Mouse (Mus musculus) forebrain, embryonic 10.5 days (tissue): ENCODE measurements around the gene C2cd4d. TPM values are rescaled to one million over a fixed set of nuclear protein-coding genes. Genes with fewer than 3 reads are reported as not detected.
A peak's percentile ranks its signal among the peaks of the same experiment; 100 is the strongest.

ENCODE experiments used
- DNase-seq: peaks from one replicate; pipeline ENCODE4 v3.0.0-alpha.2; 2017; ENCODE audit warnings: low spot score; ENCODE audit errors: extremely low spot score
- H3K27ac ChIP-seq: fragments of 300-500 bp; sonication (generic); 2 replicates; pipeline ENCODE4 v1.5.1; 2016; ENCODE audit warnings: mild to moderate bottlenecking
- H3K27me3 ChIP-seq: fragments of 300-500 bp; sonication (generic); 2 replicates; pipeline ENCODE4 v1.6.1; 2016; ENCODE audit warnings: mild to moderate bottlenecking; ENCODE audit not compliant: poor library complexity, severe bottlenecking
- H3K36me3 ChIP-seq: fragments of 300-500 bp; sonication (generic); replicated peaks from 2 replicates; pipeline ENCODE4 v1.6.1; 2016; ENCODE audit warnings: mild to moderate bottlenecking, moderate library complexity
- H3K4me1 ChIP-seq: fragments of 300-500 bp; sonication (generic); 2 replicates; pipeline ENCODE4 v1.6.1; 2016
- H3K4me3 ChIP-seq: fragments of 300-500 bp; sonication (generic); 2 replicates; pipeline ENCODE4 v1.5.1; 2016; ENCODE audit warnings: mild to moderate bottlenecking, moderate library complexity
- H3K9me3 ChIP-seq: fragments of 300-500 bp; sonication (generic); 2 replicates; pipeline ENCODE4 v1.6.1; 2016; ENCODE audit warnings: mild to moderate bottlenecking, moderate library complexity
- WGBS: fragments of 180-500 bp; shearing (Covaris S2); methylation state at CpG from one replicate; pipeline ENCODE4 v1.1.7; 2016; 5-methylcytosine and 5-hydroxymethylcytosine counted together
- polyA plus RNA-seq: library from polyadenylated mRNA; unstranded; fragments of >200 nt; fragmentation: Nextera tagmentation; extraction: Ambion mirVana; gene quantifications from 2 replicates; pipeline ENCODE4 v1.2.1, GENCODE M21; 2016

C2cd4d gene
- polyA plus RNA-seq, 1 experiment from 2014 or later = 0.40 TPM

DNA sequence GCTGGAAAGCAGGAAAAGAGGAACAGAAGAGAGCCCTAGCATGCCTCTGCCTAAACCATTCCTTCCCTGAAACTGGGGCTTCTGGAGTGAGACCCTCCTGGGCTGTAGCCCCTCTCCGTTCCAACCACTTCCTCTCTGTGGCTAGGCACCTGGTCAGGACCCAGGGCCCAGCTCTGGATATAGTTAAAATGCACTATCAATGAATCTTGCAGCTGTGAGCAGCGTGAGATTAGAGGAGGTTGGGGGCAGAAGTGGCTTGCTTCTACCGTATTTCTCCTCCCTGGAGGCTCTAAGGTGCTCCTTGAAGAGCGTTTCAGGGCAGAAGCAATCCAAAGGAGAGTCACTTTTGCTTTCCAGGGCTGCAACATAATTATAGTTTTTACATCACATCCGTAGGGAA is 20.1 kb downstream of the C2cd4d start:
- 85% methylated on average over 5 of the region's 5 CpGs for whole genome bisulfite sequencing
- Histone ChIP-seq H3K27ac (no peak overlapping the region), H3K9me3 (no peaks in the 10 kb centered on the region), H3K4me3 (no peak overlapping the region), H3K27me3 (peaks cover 2% of the 10 kb centered on the region; the same call in 1 of the 2 replicates), H3K4me1 (peaks cover 10% of the 10 kb centered on the region), H3K36me3 (no peaks in the 10 kb centered on the region)
- DNase-seq = no peak

DNA sequence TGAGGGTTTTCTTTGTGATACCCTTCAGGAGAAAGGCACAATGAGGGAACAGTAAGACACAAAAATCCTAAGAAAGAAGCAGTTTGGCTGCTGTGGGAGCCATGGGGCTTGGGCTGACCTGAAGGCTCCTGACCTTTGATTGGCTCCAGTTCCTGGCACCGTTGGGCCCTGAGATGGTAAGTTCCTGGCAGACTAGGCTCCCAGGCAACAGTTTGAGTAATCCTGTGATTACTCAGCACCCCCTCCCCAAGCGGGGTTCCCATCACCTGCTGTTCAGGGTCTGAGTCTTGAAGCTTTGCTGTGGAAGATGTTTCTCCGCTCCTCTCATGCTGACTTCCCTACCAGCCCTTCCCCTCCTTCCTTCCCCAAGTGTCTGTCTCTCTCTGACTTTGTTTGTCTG is 21.2 kb downstream of the C2cd4d start:
- Histone ChIP-seq H3K4me1 (peaks cover 9% of the 10 kb centered on the region), H3K36me3 (no peaks in the 10 kb centered on the region), H3K9me3 (no peaks in the 10 kb centered on the region), H3K4me3 (no peak overlapping the region), H3K27ac (no peak overlapping the region), H3K27me3 (no peaks in the 10 kb centered on the region)
- WGBS = 65% methylated on average over 3 of the region's 3 CpGs
- no peak for DNase-seq

DNA sequence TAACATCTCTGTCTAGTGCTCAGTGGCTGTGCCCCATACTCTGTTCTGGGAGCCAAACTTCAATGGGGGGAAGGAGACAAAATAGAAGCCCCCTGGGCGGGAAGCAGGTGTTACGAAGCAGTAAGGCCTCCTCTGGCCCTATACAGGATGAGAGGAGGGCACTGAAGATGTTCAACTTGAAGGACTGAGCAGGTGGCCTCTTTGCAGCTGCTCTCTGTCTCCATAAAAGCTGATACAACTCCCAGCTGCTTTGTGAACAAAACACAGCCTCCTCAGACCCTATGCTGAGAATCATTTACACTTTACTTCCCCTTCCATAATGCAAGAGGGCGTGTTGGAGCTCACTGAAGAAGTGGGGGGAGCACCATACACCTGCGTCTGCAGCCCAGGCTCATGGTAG is 24.4 kb downstream of the C2cd4d start:
- Histone ChIP-seq H3K27me3 (no peaks in the 10 kb centered on the region), H3K36me3 (no peaks in the 10 kb centered on the region), H3K4me3 (no peak overlapping the region), H3K9me3 (no peaks in the 10 kb centered on the region), H3K27ac (no peak overlapping the region), H3K4me1 (no peaks in the 10 kb centered on the region)
- 78% methylated on average over 4 of the region's 4 CpGs for WGBS
- DNase-seq = no peak

DNA sequence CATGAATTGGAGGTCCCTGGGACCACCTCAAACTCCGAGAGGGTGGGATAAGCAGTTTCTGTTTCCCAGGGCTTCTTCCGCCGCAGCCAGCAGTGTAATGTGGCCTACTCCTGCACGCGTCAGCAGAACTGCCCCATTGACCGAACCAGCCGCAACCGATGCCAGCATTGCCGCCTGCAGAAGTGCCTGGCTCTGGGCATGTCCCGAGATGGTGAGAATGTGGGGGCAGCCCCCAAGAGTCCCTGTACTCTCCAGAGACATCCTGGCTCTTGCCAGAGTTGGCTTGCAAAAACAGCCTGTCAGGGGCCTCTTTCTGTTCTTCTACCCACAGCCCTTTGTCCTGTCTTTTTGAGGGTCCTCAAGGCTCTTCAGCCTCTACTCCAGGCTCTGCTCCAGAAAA is 25.2 kb downstream of the C2cd4d start:
- Histone ChIP-seq H3K27me3 (no peaks in the 10 kb centered on the region), H3K27ac (no peak overlapping the region), H3K4me3 (no peak overlapping the region), H3K9me3 (no peaks in the 10 kb centered on the region), H3K36me3 (no peaks in the 10 kb centered on the region), H3K4me1 (no peaks in the 10 kb centered on the region)
- 94% methylated on average over 10 of the region's 10 CpGs for WGBS
- no peak for DNase-seq

DNA sequence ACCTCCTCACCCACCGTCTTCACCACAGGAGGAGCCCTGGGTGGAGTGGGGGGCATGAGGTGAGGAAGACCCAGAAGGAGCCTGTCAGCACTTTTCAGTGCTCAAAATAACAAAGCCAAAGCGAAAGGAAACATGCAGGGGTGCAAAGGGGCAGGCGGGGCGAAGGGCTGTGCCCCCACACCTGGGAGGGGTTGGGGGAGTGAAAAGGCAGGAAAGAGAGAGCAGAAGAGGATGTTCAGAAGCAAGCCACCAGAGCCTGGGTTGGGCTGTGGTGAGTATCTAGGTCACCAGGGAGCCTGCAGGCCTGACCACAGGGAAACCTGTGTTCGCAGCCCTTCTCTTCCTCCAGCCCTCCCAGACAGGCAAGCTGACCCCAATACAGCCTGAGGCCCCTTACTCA is 25.8 kb downstream of the C2cd4d start:
- Histone ChIP-seq H3K4me3 (no peak overlapping the region), H3K27me3 (no peaks in the 10 kb centered on the region), H3K36me3 (no peaks in the 10 kb centered on the region), H3K27ac (no peak overlapping the region), H3K9me3 (no peaks in the 10 kb centered on the region), H3K4me1 (no peaks in the 10 kb centered on the region)
- no peak for DNase-seq
- 87% methylated on average over 5 of the region's 5 CpGs for WGBS

DNA sequence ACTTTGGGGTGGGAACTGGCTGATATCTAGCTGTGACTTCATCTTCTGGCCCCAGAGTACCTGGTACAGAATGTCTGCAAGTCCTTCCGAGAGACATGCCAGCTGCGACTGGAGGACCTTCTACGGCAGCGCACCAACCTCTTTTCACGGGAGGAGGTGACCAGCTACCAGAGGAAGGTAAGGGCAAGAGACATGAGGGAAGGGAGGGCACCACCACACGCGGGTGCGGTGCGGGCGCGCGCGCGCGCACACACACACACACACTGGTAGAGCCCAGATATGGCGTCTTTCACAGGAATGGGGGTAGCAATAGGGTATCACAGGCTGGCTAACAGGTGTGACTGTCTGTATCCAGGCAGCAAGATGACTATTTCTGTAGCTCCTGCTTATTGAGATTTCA is 27.2 kb downstream of the C2cd4d start:
- DNase-seq = no peak
- Histone ChIP-seq H3K27me3 (no peaks in the 10 kb centered on the region), H3K4me3 (no peak overlapping the region), H3K9me3 (no peaks in the 10 kb centered on the region), H3K4me1 (no peaks in the 10 kb centered on the region; the same call in 1 of the 2 replicates), H3K36me3 (no peaks in the 10 kb centered on the region), H3K27ac (no peak overlapping the region)
- 96% methylated on average over 16 of the region's 16 CpGs for WGBS

DNA sequence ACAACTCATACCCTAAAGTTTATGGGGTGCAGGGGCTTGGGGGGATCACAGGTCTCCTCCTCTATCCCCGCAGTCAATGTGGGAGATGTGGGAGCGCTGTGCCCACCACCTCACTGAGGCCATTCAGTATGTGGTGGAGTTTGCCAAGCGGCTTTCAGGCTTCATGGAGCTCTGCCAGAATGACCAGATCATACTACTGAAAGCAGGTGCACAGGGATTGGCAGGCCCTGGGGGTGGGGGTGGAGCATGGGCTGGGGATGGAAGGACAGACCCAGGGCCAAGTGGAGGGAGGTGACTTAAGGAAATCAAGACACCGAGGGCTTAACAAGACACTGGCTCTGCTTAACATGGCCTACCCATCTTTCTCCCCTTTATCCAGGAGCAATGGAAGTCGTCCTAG is 28.8 kb downstream of the C2cd4d start:
- H3K27ac ChIP-seq = no peak overlapping the region
- no peaks in the 10 kb centered on the region for H3K9me3 ChIP-seq
- H3K4me1 ChIP-seq = no peaks in the 10 kb centered on the region; the same call in 1 of the 2 replicates
- DNase-seq = no peak
- no peaks in the 10 kb centered on the region for H3K27me3 ChIP-seq
- H3K36me3 ChIP-seq = no peaks in the 10 kb centered on the region
- no peak overlapping the region for H3K4me3 ChIP-seq
- 85% methylated on average over 5 of the region's 5 CpGs for WGBS

DNA sequence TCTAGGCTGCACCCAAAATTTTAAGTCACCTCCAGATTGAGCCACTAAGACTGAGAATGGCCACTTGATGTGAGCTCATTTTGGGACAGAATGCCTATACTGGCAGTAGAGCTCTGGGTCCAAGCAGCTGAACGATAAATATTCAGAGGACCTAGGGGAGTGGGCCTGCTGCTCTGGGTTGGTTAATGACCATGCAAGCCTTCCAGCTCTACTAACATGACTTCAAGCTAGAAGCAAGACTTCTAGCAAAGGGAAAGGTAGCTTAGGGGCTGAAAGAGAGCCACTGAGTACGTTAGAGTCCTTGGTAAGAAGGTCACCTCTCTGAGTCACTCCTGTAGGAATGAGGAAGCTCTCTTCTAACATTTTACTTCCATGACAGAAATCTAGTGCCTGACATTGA is 29.9 kb downstream of the C2cd4d start:
- Histone ChIP-seq H3K4me1 (no peaks in the 10 kb centered on the region; the same call in 1 of the 2 replicates), H3K27me3 (peaks cover 9% of the 10 kb centered on the region), H3K27ac (no peak overlapping the region), H3K4me3 (no peak overlapping the region), H3K9me3 (no peaks in the 10 kb centered on the region), H3K36me3 (no peaks in the 10 kb centered on the region)
- 77% methylated on average over 2 of the region's 2 CpGs for WGBS
- no peak for DNase-seq

DNA sequence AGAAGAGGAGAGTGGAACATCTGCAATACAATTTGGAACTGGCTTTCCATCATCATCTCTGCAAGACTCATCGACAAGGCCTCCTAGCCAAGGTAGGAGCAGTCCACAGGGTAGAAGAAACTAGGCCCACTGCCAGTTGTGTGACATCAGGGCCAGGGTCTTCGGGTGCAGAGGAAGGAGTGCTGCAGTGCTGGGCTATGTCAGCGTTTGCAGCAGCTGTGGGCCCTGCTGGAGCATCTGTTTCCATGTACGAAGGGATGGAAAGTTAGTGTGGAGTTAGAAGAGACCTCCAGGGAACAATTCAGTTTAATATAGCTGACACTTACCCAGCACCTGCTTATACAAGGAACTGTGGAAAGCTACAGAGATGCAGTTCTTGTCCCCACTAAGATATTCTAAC is 30.8 kb downstream of the C2cd4d start:
- no peaks in the 10 kb centered on the region for H3K36me3 ChIP-seq
- whole genome bisulfite sequencing = 78% methylated on average over 4 of the region's 4 CpGs
- H3K9me3 ChIP-seq = no peaks in the 10 kb centered on the region
- DNase-seq = no peak
- H3K27me3 ChIP-seq = peaks cover 18% of the 10 kb centered on the region
- H3K27ac ChIP-seq = no peak overlapping the region
- H3K4me3 ChIP-seq = no peak overlapping the region
- H3K4me1 ChIP-seq = no peaks in the 10 kb centered on the region; the same call in 1 of the 2 replicates

DNA sequence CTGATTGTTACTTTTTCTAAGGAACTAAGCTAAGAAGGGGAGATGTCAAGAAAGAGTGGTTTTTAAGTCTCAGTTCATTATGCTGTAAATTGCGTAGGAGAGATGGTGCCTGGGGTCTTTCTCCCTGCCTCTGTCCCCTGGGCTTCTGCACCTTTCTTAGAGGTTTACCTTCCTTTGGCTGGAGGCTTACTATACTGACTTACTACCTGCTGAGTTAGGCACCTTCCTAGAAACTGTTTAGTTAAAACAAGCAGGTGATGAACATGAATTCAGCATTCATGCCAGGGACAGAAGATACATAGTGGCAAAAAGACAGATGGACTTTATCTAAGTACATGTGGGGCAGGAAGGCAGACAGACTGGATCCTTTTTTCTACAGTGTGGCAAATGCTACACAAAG is 34.1 kb downstream of the C2cd4d start:
- no peaks in the 10 kb centered on the region for H3K36me3 ChIP-seq
- DNase-seq = no peak
- H3K27ac ChIP-seq = no peak overlapping the region
- no peaks in the 10 kb centered on the region for H3K9me3 ChIP-seq
- H3K4me3 ChIP-seq = no peak overlapping the region
- 72% methylated on average over 1 of the region's 1 CpGs for WGBS
- peaks cover 19% of the 10 kb centered on the region for H3K4me1 ChIP-seq
- H3K27me3 ChIP-seq = peaks cover 51% of the 10 kb centered on the region

DNA sequence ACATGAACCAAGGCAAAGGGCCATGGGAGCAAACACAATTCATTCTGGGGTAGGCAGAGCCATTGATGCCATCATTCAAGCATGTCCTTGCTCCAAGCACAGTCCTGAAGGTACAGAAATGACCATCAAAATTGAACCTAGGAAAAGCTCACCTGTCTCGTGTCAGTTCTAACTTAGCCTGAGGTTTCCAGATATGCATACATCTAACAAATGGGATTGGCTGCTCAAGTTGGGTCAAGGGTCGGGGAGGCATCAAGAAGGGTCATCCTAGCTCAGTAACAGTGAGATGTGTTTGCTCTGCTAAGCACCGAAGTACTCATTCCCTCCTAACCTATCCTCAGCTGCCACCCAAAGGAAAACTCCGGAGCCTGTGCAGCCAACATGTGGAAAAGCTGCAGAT is 34.6 kb downstream of the C2cd4d start:
- H3K27me3 ChIP-seq = peaks cover 56% of the 10 kb centered on the region
- no peak overlapping the region for H3K4me3 ChIP-seq
- no peak for DNase-seq
- 86% methylated on average over 4 of the region's 4 CpGs for WGBS
- H3K9me3 ChIP-seq = no peaks in the 10 kb centered on the region
- peaks cover 19% of the 10 kb centered on the region for H3K4me1 ChIP-seq
- H3K36me3 ChIP-seq = no peaks in the 10 kb centered on the region
- H3K27ac ChIP-seq = no peak overlapping the region

DNA sequence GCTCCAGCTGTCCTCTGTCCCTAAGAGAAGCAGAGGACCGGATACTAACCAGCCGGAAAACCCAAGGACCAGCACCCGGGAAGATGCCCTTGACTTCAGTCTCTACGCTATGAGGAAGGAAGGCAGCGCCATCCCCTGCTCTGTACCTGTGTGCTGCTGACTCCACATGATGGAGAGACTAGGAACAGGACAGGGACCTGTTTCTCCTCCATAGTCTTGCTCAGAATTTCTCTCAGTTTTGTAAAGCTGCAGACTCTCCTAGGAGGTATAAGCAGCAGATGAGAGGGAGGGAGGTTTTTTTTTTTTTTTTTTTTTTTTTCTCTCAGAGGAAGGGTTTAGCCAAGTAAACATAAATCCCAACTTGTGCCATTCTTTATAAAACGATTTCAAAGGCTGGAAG is 36.0 kb downstream of the C2cd4d start, which contains the start of gene Lingo4:
TSS of gene Lingo4 (plus strand) at position 301 of the 400 bp plus-strand sequence.
- Histone ChIP-seq H3K4me3 (peak within 1 kb of the TSS; percentile 52), H3K4me1 (peaks cover 25% of the 10 kb centered on the region), H3K27me3 (peaks cover 70% of the 10 kb centered on the region), H3K9me3 (no peaks in the 10 kb centered on the region), H3K36me3 (no peaks in the 10 kb centered on the region), H3K27ac (peak within 1 kb of the TSS; percentile 67)
- no peak for DNase-seq
- 71% methylated on average over 6 of the region's 6 CpGs for WGBS

DNA sequence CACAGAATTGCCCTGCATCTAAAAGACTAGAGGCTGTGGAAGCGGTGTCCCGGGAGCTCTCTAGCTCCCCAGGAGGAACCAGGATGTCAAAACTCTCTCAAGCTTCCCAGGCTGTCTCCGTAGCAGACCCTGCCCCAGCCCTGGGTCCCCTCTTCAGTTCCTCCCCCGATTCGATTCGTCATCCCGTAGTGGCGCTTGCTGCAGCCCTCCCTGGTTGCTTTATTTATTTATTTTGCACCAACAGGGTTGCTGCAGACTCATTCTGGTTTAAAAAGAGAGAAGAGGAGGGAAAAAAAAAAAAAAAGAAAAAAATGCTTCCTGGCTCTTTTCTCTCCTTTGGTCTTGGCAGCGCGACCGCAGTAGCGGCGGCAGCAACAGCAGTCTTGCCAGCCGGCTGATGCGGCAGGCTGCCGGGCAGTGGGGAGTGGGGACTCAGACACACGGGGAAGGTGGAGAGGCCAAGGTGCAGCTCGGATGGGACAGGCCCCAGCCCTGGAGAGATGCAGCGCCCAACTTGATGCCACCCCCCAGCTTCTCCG is 36.8 kb downstream of the C2cd4d start:
- Histone ChIP-seq H3K4me3 (peak overlapping the region; percentile 52), H3K27ac (peak overlapping the region; percentile 67), H3K9me3 (no peaks in the 10 kb centered on the region), H3K4me1 (peaks cover 31% of the 10 kb centered on the region), H3K27me3 (peaks cover 78% of the 10 kb centered on the region), H3K36me3 (no peaks in the 10 kb centered on the region)
- peak; percentile 29 for DNase-seq
- 3% methylated on average over 20 of the region's 20 CpGs for WGBS
